Mouse (Mus musculus): Measurements from ENCODE around the gene Gbe1.

DNA sequence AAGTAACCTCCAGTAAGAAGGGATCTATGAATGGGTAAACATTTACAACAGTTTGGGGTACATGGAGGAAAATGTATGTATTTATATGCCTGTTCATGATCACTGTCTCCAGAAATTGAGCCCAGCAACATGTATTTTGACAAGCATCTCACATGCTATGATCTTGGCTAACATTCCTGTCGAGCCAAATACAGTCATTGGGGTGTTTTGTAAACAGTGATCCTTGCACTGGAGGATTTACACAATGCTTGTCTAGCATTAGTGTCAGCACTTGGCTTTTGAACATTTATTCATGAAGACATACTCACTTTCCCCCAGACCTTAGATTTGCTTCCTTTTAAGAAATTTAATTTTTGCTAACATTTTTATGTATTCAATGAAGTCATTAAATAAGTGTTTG is 30.7 kb downstream of the Gbe1 start:
- TF ChIP-seq SRF (IDR thresholded peaks at IDR 0.05; ENCODE audit: control insufficient read depth, insufficient read length, low read depth), result no peak
- TF ChIP-seq MYOD1 (IDR thresholded peaks at IDR 0.05; ENCODE audit: control insufficient read depth in 1 of 3, insufficient read length in 2 of 3, low read depth in 2 of 3), result no peak

Data from myocyte (in vitro differentiated cells).